Mouse (Mus musculus) cerebellum, postnatal 14 days (tissue): Measurements from ENCODE around the gene Per3.
"Not testable (repeated sequence)": the region's sequence is repeated elsewhere in the genome, so short reads cannot be mapped to it uniquely, and the experiment has no call there.

Source experiments
- DNase-seq, 2 experiments: peaks; one replicate each; pipeline ENCODE4 v3.0.0; 2021; ENCODE audit warnings: mixed read lengths in 2 of 2

The Per3 gene

DNA sequence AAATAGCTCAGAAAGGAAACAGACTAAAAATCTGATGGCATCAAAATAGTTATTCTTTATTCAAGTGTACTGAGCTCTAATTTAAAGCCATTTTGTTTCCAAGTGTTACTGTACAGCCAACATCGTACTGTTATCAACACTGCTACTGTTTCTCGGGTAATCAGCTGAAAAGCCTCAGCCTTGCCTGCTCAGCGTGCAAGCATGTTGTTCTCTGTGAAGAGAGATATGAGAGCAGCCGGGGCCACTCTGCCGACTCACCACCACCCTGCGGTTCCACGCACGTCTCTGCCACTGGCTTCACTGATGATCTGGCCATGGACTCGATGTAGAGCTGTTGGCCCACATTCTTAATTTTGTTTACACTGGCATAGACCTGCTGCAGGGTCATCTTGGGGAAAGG is 20.3 kb downstream of the Per3 start:
- DNase-seq: no peak

DNA sequence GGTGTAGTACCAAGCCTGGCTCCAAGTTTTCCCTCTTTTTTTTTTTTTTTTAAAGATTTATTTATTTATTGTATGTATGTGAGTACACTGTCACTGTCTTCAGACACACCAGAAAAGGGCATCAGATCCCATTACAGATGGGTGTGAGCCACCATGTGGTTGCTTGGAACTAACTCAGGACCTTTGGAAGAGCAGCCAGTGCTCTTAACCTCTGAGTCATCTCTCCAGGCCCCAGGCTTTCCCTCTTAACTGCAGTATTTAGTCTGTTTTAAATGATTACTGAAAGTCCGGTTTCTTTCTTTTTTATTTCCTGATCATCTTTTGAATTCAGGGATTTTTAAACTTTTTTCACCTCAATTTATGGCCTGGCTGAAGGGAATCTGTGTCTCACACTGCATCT is 27.1 kb downstream of the Per3 start:
- not testable (repeated sequence) for DNase-seq

DNA sequence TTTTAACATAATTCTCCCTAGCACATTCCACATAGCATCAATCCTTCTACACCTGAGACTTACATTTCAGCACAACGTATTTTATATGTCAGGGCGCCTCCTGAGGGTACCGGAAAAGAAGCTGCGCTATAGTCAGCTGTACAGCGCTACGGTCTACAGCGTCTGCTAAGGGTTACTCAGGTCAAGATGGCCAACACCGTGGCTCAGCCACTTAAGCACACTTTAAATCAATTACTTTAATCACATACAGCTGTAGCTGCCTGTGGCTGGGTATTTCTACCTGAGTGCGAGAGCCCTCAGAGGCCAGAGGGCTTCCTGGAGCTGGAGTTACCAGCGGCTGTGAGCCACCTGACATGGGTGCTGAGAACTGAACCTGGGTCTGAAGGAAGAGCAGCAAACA is 28.5 kb downstream of the Per3 start:
- no peak for DNase-seq

DNA sequence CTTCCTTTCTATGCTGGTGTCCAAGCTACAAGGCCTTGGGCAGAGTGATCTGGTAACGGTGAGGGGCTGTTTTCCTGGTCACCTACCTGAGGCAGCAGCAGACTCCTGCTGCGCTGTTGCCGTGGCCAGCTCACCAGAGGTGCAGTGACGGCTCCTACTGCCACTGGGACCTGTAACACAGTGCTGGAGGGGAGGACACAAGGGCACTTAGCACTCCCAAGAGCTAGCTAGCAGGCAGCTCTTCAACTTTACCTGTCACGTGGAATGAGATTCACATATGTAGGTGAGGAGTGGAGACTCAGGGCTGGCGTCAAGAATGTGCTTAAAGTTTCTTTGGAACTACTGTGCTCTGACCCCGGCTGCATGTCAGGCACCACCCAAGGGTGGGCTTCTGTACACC is 34.1 kb downstream of the Per3 start:
- DNase-seq: no peak

DNA sequence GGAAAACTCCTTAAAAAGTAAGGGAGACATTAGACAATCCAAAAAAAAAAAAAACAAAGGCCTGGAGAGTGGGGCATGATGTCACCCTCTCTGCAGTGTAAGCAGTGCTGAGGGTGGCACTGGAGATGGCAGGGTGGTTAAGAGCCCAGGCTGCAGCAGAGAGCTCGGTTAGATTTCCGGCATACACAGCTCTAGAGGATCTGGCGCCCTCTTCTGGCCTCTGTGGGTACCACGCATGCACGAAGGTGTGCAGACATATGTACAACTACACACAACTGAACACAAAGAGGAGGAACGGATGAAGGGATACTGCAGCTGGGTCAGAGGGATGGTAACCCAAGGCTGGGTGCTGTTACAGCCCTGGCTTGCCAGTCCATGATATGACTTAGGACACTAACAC is 37.5 kb downstream of the Per3 start:
- peak; percentile 48 to 74 for DNase-seq

DNA sequence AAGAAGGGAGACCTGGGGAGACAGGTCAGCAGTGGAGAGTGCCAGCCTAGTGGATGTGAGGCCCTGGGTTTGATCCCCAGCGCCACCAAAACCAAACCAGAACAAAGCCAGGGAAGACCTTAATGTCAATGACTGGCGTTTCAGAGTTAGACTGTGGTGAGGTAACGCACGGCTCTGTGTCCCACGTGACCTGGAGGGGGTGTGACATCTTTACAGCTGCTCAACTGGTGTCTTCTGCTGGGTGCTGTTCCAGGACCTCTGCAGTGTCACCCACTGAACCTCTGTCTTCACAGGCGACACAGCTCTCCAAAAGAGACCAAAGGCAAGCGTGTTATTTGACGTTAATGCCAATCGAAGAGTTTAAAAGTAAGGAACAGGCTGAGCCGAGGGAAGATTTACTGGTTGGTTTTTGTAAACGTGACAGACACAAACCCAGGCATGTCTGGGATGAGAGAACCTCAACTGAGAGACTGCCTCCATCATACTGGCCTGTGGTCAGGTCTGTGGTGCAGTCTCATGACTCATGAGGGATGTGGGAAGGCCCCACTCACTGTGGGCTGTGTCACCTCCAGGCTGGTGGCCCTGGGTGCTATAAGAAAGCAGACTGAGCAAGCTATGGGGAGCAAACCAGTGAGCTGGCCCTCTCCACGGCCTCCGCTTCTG is 38.7 kb downstream of the Per3 start:
- no peak for DNase-seq

DNA sequence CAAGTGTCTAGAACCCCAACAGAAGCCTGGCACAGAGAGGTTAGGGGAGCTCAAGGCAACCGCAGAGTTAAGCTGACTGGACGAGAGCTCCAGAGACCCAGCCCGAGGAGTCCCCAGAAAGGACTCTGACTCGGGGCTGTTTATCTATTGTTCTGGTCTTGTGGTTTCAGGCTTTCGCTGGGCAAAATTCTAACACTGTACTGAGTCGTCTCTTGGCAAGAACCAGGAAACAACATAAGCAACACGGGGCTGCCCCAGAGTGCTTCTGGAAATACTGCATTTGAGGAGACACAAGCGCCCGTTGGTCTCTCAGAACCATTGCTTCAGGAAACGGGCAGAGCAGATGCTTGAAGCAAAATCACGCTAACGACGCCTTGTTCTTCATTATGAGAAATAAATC is 43.1 kb downstream of the Per3 start:
- DNase-seq: no peak

DNA sequence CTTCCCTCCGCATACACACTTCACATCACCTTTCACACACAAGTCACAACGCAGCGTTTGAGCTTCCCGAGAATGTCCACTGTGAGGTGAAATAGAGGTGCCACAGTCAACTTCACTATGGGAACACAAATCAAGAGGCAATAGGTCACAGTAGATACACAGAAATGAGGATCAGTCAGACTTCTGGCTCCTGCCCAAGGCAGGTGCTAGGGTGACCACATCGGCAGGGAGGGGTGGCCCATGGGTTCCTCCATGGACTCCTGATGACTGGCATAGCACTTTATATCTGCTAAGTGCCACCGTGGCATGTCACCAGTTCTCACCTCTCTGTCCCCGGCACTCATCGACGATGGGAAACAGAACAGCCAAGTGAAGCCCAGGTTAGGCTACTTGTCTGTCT is 45.8 kb downstream of the Per3 start:
- DNase-seq: no peak

DNA sequence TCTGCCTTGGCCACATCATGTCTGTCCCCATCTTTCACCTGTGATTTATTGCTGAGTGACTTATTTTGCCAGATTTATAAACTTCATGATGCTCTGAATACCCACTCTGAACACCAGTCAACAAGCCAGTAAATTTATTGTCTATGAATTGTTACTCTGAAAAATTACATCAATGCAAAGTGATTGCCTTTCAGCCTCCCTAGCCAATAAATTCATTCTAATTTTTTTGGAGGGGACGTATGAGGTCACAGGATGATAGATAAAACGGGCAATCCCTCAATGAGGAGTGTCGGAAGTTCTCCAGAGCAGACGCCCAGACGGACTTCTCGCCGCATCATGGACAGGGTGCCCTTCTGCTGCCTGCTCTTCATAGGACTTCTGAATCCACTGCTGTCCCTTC is 47.7 kb downstream of the Per3 start, which contains the start of gene Uts2:
TSS of gene Uts2 (plus strand) at position 301 of the 400 bp plus-strand sequence.
- DNase-seq: no peak

DNA sequence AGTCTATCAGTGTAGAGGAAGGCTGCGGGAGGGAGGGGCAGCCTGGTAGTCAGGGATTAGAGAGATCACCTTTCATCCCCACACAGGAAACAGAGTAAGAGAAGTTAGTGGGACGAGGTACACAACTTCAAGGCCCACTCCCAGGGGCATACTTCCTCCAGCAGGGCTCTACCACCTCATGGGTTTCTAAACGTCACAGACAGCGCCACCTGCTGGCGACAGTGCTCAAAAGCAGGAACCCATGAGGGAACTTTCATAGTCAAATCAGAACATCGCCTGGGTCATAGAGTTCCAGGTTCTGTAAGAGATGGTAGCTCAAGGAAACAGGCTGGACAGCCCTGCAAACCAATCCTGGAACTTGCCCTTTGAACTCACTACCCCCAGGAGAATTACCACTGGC is 54.3 kb downstream of the Per3 start:
- peak in 1 of 2 experiments; percentile 26 for DNase-seq

DNA sequence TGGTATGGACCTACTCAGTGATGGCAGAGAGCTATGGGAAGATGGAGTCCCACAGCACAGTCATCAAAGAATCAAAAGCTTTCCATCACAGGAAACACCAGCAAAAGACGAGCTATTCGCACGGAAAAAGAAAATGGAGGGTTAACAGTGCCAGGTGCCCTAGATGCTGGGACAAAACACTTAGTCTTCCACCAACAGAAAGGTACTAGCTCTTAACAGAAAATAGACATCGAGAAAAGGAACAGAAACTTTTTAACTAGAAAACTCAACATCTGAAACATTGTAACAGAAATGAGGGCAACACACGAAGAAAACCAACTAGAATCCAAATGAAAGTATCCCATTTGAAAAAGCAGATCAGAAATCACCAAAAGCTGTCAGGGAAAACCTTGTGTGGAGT is 64.3 kb downstream of the Per3 start:
- no peak for DNase-seq

DNA sequence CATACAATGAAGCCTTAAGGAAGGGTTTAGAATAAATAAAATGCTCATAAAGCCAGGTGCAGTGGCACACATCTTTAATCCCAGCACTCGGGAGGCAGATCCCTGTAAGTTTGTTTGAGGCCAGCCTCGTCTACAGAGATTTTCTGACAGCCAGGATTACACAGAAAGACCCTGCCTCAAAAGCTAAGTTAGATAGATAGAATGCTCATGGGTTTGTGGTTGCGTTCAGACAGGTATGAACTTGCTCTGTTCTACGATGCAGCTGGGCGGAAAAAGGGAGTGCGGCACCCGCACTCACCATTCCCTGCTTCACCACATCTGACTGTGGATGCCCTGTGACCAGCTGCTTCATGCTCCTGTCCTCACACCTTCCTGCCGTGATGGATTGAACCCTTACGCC is 65.0 kb downstream of the Per3 start:
- DNase-seq: no peak

DNA sequence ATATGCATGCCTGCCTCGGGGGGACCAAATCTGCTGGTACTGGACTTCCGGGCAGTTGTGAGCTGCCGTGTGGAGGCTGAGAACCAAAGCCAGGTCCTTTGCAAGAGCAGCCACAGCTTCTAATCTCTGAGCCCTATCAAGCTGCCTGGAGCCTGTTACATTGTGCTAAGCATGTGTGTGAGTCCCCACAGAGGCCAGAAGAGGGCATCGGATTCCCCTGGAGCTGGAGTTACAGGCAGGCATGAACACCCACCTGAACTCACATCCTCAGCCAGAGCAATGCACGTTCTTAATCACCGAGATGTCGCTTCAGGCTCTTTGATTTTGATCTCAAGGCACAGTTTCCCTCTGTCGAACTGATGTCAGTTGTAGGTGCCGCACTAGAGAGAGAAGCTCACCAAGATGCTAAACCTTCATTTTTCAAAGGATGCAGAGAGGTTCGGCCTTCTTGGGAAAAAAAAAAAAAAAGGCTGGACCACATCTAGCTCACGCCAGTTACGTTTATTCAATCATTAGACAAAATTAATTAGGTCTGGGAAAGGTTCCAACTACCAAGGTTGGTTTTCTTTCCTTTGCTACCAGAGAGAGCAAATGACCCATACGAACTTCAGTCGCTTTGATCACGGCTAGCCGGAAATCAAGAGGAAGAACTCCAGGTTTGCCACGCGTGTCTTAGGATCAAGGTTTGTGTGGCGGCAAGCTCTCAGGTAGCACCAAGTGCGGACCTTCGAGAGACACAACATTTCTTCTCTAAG is 66.1 kb downstream of the Per3 start:
- no peak for DNase-seq

DNA sequence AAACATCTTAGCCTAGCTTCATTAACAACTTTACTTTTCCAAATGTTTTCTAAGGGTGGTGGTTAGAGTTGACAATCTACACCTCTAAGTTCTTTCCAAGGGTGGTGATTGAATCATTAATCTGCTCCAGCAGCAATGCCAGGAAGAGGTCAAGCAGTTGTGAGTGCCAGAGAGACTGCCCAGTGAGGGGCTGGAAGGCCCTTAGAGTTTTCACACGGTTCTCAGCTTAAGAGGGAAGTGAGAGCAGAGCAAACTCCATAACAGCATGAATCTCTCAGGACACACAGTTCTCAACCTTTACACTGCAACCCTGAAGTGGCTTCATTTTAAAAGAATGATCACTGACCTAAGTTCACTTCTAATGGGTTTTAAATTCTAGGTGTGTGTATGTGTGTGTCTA is 69.3 kb downstream of the Per3 start:
- no peak for DNase-seq

DNA sequence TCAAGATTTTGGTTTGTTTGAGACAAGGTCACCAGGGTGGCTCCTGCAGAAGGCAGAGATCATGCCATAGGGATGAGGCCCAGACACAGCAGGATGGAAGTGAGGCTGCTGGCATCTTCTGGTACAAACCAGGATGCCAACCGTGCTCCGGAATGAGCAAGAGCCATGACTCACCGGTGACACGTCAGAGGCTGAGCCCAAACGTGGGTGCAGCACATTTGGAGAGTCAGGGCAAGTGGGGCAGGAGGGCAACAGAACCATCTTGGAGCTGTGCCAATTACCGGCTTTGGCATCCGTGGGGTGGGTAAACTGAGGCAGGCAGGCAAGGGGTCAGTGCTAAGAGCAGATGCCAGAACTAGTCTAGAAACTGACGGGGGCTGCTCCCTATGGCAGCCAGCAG is 71.2 kb downstream of the Per3 start:
- no peak for DNase-seq

DNA sequence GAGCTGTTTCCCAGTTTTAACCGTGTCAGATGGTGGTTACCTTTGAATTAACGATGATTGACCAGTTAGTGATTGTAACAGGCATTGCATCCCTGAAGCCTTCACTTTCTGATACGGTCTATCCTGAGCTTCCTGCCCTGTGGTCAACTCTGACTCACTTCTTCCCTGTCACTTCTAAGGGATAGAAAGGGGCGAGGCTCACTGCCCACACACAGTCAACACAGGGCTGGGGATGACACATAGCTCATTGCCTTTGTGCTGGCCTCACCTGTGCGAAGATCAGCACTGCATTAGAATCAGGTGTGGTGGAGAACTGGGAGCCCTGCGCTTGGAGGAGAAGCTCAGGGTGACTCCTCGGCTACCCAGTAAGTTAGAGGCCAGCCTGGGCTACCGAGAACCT is 75.5 kb downstream of the Per3 start:
- no peak for DNase-seq

DNA sequence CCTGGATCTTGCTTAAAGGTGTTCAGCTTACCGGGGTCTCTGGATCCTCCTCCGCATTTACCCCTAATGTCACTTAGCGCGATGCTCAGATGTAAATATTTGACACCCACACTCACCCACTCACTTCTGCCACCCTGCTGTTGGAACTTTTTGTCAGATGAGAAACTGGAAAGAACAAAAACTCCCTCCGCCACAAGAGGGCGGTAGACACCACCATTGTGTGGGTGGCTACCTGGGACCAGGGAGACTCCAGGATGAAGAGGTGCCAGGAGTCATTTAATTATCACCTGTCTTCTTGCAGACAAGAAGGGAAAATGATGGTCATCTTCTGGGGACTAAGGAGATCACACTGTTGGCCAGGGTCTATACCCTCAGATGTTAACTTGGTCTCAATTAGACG is 77.9 kb downstream of the Per3 start:
- peak; percentile 73 to 86 for DNase-seq

DNA sequence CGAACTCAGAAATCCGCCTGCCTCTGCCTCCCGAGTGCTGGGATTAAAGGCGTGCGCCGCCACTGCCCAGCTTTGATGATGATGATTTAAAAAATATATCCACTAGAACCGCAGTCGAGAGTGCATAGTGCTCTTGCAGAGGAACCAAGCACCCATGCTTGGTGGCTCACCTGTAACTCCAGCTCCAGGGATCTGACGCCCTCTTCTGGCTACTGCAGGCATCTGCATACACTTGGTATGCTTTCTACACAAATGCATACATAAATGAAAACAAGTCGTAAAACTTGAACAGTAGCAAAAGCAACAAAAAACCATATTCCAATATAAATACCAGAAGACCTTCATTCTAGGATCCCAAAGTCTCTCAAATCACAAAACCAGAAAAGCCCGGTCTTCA is 78.9 kb downstream of the Per3 start:
- no peak for DNase-seq

DNA sequence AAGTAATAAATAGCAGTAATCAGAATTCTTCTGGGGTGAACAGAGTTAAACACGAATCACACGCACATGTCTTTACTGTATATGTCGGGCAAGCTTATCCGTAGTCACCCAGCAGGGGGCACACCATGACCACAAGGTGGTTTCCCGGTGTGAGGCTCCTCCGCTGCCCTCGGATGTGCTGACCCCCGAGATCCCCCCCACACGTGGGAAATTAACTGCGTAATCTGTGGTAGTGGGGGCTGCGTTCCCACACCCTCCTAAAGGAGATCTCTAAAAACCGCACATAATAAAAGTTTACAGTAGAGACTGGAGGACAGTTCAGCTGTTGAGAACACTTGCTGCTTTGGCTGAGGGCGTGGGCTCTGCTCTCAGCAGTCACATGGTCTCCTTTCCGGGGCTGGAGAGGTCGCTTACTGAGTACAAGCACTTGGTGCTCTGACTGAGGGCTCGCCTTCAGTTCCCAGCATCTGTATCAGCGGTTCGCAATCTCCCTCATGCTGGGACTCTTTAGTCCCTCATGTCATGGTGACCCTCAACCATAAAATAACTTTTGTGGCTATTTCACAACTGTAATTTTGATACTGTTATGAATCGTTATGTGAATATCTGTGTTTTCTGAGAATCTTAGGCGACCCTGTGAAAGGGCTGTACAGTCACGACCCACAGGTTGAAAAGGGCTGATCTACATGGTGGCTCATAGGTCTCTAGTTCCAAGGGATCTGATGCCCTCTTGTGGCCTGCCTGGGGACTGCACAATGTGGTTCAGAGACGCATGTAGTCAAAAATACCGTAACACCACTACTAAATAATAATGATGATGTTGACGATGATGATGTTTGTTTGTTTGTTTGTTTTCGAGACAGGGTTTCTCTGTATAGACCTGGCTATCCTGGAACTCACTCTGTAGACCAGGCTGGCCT is 79.6 kb downstream of the Per3 start:
- DNase-seq: peak; percentile 91 to 96

DNA sequence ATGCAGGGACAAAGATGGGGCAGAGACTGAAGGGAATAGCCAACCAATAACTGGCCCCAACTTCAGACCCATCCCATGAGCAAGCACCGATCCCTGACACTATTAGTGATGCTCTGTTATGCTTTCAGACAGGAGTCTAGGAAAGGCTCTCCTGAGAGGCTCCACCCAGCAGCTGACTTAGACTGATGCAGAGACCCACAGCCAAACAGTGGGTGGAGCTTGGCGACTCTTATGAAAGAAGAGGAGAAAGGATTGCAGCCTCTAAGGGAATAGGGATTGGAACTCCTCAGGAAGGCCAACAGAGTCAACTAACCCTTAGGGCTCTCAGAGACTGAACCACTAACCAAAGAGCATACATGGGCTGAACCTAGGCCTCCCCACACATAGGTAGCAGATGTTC is 80.8 kb downstream of the Per3 start:
- DNase-seq: no peak

DNA sequence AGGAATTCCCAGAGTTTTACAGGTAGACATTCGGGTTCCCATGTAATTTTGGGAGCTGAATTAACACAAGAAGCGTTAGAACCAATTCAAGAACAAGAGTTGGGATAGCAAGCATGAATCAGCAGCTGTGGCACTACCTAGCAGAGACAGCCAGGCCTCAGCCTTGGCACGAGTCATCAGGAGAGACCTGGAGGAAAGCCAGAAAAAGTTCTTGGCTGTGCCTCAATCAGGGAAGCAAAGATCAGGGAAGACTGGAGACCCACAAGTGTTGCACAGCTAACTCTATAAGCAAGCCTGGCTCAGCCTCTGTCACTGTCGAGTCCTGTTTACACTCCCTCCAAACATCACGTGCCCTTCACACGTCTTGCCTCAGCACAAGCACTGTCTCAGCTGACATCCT is 82.2 kb downstream of the Per3 start:
- DNase-seq: no peak

DNA sequence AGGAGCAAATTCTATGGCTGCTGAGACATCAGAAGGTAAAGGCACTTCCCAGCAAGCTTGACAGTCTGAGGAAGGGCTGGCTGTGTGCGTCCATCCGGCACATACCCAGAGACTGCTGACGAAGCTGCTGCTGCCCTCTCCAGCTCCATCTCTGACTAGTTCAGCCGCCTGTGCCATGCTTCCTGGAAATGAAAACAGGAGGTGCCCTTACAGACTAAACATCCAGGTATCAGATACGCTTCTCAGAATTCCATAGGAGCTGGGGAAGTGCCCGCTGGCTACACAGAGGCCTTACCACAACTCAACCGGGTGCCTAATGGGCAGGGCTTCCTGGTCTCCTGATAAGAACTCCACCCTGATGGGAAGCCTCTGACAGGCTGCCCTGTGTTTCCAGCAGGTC is 85.9 kb downstream of the Per3 start:
- no peak for DNase-seq

DNA sequence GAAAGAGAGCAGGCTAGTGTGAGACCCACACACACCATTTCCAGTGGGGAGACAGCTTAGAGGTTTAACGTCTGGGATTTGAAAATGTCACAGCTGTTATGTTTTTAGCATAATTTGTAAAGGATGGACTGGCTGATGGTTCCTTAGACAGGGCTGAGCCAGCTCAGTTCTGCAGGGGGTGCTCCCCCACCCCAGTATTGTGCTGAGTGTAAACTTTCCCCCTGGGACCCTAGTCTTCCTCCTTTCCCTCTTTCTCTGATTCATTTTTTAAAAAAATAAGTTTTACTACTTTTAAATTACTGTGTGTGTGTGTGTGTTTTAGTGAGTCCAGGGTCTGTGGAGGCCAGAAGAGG is 87.4 kb downstream of the Per3 start:
- DNase-seq: no peak
